Mouse (Mus musculus): ENCODE results near the gene Pced1b.
"Not testable (repeated sequence)": the region's sequence is repeated elsewhere in the genome, so short reads cannot be mapped to it uniquely, and the experiment has no call there.

The Pced1b gene

DNA sequence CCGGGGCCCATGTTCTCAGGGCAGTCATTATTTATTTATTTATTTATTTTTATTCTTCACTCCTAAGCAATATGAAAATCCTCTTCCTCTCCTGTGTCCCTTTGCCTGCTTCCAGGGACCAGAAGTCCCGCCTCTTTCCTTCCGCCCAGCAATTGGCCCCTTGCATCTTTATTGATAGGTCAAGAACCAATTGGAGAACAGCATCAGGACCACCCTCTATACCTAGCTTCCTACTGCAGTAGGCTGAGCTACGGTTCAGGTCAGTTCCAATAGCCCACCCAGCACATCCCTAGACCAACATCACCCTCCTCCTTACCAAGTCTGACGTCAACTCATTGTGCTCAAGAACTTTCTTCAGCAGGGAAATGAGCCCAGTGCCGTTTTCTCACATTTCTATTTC, 99.0 kb downstream of the Pced1b start:
- no peak for DNase-seq

DNA sequence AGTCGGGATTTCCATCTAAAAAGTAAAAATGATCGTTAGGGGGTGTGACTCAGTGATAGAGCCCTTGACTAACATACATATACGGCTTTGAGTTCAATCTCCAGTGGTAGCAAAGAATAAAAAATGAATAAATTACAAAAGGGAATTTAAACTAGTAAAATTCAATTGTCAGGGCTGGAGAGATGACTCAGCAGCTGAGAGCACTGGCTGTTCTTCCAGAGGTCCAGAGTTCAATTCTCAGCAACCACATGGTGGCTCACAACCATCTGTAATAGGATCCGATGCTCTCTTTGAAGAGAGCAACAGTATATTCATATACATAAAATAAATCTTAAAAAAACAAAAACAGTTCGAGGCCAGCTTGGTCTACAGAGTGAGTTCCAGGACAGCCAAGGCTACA, 99.5 kb downstream of the Pced1b start:
- DNase-seq = no peak

DNA sequence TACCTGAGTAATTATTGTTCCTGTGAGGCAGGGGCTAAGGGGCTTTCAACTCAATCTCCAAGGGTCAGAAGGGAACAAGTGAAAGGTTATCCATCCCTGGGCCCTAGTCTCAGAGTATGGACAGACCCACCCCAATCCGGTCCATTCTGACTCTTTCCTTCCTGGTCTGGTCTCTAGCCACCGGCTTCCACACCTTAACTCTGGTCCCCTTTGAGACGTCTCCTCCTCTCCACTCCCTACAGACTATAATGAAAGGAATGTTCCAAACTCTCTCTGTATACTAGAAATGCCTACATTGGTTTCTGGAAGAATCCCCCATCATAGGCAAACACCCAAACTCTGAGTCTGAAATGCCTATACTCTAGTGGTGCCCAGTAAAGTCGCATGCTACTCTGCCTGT, 100.0 kb downstream of the Pced1b start:
- DNase-seq = no peak

DNA sequence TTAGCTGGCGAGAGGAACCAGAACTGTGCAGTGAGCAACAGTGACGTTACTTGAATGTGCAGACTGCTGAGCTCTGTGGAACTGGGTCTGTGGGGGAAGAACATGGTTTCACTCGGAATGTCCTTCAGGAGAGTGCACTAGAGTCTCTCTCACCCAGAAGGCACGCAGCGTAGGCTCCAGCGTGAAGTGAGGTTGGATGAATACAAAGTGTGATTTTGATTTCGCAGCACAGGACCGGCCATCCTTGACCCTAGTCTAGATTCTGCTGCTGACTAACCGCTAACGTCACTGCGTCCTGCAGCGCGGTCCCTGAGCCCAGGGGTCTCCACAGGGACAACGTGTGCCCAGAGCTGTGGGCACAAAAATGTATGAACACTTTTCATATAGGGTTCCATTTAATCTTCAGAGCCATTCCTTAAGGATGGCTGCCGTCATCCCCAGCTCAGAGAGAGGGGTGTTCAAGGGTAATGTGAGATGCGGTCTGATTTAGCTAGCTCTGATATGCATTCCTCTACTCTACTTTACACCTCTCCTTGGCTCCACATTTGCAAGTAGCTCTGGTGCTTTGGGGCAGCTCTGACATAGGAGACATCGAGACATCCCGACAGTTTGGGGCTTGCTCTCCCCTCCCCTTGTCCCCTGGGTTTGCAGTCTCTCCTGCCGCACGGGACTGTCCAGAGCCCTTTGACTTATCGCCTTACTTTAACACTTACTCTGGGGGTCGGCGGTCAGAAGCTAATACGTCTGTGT, 101.8 kb downstream of the Pced1b start:
- DNase-seq = no peak

DNA sequence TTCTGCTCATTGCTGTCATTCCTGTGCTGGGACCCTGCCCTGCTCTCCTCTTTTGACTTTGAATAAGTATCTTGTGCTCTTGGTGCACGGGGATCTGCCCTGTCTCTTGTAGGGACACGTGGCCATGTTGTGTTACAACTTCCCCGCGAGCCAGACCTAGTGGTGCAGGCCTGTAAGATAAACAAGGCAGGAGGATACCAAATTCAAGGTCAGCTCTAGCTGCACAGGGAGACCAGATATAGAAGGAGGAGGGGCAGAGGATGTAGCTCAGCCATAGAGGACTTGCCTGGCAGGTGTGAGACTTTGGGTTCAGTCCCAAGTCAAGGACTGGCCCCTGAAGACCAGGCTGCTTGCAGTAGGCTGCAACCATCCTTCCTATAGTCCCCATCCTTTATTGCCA, 103.6 kb downstream of the Pced1b start:
- no peak for DNase-seq

DNA sequence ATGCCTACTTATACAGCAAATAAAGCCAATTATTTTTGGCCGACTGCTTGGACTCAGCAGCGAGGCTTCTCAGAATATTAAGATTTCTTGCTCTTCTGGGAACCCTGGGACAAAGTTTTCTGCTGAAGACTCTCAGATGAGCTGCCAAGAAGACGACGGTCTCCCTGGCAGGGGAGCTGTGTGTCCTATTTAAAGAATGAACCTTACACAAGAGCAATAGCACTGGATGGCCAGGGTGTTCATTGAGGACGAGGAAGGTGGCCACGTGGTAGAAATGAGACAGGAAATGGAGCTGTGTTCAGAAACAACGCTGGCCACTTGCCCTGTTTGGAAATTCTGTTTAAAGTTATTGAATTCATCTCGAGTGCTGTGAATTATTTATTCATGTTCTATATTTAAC, 104.1 kb downstream of the Pced1b start:
- no peak for DNase-seq

DNA sequence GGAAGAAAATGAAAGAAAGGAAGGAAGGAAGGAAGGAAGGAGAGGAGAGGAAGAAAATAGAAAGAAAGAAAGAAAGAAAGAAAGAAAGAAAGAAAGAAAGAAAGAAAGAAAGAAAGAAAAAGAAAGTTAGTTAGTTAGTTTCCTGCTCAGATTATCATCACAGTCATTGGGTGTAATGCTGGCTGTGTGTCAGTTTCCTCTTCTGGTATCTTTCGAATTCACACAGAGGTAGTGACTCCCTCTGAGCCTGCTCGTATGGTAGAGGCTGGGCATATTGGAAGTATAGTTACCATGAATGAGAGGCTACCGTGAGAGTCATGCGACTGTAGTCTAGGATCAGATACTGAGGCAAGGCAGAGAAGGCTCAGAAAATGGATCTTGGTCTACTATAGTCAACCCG, 104.8 kb downstream of the Pced1b start:
- no peak for DNase-seq

DNA sequence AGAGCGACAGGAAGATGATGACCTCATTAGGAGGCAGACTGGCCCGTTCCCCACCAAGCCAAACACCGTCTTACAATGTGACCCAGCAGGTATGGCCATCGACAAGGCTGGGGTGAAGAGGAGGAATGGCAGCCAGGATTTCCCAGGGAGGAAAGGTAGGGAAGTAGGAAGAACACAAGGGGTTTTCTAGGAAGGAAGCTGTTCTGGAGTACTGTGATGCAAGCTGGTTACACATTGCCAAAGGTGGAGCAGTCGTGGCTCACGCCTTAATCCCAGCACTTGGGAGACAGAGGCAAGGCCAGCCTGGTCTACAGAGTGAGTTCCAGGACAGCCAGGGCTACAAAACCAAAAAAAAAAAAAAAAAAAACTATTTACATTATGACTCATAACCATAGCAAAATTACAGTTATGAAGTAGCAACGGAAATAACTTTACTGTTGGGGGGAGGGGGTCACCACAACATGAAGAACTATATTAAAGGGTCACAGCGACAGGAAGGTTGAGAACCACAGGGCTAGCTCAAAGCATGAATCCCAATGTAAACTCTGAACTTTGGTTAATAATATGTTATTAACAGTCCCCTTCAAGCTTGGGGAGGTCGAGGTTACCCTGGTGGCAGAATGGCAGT, 108.9 kb downstream of the Pced1b start:
- no peak for DNase-seq

DNA sequence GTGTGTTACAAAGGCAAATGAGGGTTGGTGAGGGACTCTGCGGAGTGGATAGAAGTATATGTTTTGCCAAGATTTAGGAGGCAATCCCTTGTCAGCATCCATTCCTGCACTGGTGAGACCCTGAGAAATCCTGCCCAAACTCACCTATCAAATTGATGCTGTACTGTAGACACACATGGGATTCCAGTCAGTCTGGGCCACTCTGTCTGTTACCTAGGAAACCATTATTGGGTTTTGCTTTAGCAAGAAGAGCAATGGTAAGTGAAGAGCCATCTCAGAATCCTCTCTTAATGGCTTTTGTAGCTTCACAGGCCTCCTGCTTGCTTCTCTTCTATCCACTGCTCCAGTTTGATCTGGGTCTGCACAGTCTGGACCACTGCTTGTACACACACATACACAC, 110.1 kb downstream of the Pced1b start:
- no peak for DNase-seq

DNA sequence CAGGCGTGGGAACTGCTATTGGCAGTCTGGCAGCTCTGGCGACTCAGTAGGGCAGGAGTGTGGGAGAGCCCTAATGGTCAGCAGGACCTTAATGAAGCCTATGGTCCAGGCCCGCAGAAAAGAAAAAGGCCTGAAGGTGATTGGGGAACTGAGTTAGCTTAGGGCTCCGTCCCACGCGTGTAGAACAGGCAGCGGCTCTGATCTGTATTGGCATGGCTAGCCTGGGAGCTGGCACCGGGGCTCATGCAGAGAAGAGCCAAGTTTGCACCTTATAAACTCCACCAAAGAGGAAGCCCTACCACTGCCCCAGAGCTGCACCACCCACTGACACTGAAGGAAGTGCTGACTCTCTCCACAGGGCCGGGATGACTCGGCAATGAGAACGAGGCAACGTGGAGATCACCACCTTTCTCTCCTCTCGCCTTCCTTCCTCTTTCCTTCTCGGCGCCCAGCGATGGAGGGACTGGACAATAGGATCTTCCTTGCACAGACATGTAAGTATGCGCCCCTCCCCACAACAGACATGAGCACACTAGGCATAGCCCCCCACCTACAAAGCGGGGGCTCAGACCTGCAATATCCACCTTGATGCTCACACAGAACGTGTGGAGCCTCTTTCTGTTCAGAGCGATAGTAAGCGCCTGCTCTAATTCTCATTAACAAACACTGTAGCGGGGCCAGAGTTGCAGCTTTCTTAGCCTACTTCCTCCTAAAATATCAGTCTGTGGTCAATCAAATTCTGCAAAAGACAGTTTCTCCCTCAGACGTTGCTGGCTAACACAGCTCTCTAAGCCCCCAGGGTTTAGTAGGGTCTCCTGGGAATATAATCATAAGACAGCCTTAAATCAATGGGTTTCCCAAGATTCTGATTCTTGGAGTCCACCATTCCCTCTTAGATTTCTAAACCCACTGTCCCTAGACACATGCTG, 114.2 kb downstream of the Pced1b start:
- no peak for DNase-seq

DNA sequence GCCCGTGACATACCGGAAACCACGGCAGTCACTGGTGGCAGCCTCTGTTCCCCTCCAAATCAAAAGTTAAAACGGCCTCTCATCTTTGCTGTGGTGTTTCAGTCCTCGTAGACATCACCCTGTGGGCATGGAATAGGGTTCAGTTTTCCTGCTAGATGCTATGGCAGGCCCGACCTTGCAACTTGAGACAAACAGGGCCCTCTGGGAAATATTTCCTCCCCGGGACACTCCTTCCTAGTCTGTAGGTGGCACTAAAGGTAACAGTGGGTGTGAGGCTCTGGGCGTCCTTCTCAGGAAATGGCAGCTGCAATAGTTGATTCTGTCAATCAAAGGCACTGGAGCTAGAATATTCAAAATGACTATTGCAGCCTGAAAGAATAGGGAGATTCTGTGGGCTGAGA, 114.9 kb downstream of the Pced1b start:
- peak; percentile 68 for DNase-seq

DNA sequence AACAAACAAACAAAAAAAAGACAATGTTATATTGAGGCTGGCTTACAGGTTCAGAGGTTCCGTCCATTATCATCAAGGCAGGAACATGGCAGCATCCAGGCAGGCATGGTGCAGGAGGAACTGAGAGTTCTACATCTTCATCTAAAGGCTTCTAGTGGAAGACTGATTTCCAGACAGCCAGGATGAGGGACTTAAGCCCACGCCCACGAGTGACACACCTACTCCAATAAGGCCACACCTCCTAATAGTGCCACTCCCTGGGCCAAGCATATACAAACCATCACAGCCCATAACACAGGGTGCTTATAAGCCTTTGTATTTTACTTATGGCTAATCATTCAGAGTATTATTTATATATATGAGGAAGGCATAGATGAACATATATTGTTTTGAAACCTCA, 117.4 kb downstream of the Pced1b start:
- not testable (repeated sequence) for DNase-seq

DNA sequence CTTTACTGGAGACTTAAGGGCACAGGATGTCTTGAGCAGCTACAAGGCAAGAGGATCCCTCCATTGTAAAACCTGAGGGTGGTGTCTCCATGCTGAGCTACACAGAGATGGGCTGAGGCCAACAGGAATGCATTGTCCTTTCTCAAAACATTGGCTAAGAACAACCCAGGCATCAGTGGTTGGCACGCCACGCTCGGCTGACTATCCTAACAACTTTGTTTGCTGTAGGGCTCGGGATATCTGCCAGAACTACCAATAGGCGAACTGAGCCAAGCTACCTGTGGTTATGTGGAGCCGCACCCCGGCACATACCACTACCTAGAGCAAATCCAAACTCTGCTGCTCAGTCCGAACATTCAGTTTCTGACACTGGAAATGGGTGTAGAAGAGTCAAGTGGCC, 118.1 kb downstream of the Pced1b start:
- DNase-seq = no peak

DNA sequence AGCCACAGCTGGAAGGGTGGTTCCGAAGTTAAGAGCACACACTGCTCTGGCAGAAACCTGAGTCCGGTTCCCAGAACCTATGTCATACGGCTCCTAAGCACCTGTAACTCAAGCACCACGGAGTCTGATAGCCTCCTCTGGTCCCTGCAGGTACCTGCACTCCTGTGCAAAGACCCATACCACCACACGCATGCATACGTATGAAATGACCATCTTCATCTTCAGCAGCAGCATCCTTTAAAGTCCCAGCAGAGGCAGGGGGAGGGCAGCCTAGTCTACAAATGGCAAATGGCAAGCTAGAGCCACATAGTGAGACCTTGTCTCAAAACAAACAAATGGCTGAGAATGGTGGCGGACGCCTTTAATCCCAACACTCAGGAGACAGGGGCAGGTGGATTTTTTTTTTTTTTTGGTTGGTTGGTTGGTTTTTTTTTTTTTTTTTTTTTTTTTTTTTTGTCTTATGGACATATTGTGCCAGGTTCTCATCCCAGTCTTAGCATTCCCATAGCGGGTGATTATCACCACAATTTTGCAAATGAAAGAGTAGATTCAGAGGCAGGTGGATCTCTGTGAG, 121.2 kb downstream of the Pced1b start:
- no peak for DNase-seq

DNA sequence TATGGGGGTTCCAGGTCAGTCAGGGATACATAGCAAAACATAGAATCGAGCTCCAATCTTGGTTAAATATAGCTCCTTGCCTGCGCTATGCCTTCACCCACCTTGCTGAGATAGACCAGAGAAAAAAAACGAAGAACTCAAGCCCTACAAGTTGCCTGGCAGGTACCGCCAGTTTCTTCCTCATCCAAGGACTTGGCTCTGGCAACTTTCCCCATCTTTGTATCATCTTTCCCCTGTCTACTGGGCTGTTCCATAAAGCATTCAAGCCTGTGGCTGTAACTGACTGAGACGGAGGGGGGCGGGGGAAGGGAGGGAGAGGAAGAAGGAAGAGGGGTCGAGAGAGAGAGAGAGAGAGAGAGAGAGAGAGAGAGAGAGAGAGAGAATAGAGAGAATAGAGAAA, 121.7 kb downstream of the Pced1b start:
- DNase-seq = no peak

DNA sequence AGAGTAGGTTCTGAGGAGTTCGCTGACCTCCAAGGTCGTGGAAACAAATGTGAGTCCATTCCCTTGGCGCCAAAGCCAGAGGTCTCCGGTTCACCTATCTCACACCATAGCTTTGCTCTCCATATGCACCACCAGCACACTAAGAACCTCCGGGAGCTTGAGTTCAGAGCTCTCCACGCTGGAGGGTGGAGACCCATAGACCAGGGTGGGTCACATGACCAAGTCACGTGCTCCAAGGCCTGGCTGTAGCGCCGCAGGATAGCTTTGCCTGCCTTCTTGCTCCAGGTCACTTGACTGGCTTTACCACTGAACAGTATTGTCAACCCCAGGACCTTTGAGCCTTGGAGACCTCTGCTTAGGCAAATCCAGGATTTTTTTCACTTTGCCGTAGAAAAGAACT, 122.2 kb downstream of the Pced1b start:
- no peak for DNase-seq

DNA sequence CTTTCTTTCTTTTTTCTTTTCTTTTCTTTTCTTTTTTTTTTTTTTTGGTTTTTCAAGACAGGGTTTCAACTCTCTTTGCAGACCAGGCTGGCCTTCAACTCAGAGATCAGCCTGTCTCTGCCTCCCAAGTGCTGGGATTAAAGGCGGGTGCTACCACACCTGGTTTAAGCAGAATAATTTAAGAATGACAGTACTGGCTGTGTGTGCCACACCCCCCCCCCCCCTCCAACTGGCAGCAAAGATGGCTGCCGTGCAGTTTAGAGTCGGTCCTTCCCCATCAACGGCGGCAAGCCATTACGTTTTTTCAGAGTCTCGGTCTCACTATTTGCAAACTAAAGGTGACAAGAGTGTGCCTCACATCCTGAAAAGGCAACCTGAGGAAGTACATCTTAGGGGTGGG, 124.0 kb downstream of the Pced1b start:
- no peak for DNase-seq

DNA sequence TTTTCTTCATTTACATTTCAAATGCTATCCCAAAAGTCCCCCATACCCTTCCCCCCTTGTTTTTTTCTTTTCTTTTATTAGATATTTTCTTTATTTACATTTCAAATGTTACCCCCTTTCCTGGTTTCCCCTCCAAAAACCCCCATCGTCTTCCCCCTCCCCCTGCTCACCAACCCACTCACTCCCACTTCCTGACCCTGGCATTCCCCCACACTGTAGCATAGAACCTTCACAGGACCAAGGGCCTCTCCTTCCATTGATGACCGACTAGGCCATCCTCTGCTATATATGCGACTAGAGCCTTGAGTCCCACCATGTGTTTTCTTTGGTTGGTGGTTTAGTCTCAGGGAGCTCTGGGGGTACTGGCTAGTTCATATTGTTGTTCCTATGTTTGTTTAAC, 125.1 kb downstream of the Pced1b start:
- not testable (repeated sequence) for DNase-seq

DNA sequence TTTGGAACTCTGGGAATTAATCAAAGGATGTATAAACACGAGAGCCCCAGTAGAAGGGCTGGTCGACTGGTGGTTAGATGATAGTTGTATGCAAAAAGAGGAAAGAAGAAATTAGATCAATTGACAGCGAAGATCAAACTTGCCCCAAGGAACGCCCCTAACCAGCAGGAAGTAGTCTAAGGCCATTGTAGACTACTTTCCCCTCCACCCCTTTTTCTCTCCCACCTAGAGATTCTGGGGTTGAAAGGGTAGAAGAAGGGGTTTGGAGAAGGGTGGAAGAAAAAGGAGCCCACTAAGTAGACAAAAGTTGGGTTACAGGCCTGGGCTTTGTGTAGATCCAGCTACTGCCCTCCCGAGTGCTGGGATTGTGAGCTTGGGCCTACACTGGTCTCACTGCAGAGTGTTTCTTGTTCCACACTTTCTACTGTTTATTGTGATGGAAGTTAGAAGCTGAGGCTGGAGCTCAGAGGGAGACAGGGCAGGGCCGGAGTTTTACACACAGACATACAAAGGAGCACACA, 125.8 kb downstream of the Pced1b start:
- no peak for DNase-seq

DNA sequence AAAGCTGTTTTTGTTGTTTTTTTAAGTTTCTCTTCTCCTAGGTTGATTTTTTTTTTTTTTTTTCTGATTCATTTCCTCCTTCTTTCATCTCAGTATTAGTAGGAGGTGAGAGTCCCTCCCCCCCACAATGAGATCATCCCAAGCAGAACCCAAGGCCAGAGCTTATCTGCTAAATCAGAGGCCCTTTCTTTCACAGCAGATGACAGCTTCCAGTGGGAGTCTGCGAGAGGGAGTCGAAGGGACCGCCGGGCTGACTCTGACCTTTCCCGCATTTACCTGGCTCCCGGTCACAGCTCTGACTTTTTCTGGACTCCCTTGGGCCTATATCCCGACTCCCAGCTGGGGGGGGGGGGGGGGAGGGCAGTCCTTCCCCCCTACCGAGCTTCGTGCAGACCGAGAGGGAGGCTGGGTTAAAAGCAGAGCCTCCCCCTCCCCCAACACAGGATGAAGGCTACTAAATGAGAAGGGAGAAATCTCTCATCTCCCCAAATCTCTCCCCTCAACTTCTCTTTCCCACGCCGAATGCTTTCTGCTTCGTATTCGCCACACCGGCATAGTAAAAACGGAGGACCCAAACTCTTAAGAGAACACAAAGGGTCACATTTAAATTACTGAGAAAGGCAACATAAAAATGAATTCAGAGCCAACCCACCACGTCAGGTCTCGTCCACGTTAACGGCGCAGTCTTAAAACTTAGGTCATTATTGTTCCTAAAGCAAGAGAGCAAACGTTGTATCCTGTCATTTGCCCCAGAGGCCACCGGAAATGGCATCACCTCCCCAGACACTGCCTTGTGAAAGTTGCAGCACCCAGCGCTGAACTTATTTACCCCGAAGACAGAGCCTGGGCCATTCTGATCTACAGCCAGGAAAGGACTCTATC, 126.5 kb downstream of the Pced1b start:
- peak; percentile 39 for DNase-seq

DNA sequence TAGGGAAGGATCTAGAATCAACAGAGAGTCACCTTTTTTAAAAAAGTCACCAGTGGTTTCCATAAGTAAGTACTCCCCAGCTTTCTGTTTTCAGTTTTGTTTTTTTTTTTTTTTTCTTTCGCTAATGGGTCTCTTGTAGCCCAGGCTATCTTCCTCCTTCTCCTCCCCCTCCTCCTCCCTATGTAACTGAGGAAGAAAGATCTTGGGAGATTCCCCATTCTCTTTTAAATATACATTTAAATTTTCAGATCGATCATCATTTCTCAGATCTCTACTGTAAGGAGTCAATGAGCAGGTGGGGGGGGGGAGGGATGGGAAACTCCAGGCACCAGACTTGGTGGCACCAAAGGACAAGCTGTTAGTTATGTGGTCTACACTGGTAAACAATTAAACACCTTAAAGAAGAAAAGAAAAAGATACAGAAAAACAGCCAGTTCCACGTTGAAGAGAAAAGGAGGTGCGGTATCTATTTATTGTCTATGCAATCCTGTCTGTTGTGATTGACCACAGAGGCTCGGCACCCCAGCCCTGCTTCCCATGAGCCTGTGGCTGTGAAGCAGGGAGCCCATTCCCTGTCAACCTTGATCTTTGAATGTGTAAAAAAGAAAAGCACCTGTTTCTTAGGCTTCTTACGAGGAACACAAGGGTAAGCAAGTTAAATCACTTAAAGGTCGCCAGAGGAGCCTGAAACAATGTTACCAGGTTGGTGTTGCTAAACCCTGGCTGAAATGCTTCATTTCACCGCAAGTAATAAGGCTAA, 127.4 kb downstream of the Pced1b start:
- no peak for DNase-seq

Data from retina, postnatal 1 day (tissue).